Mouse (Mus musculus): ENCODE data around the gene Pigs. TPM values are rescaled to one million over a fixed set of nuclear protein-coding genes. Genes with fewer than 3 reads are reported as not detected.

The Pigs gene
- polyA plus RNA-seq, 2 experiments = 19.6 to 23.5 TPM

DNA sequence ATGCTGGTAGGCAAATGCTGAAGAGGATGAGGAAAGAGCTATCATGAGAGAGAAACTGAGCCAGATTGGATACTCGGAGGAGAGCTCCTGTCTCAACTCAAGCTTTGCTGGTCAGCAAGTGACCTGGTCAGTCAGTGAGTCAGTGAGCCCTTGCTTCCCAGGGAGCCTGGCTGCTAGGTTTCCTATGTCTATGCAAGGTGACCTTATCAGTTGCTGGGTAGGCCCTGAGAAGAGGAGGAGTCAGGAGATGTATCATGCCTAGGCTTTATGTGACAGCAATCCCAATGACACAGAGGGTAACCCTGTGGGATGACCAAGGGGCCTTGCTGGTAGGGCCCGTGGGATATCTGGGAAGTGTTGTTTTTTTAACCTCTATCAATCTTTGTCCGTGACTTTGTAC is 44.0 kb downstream of the Pigs start:
- no peaks in the 10 kb centered on the region for H3K27me3 ChIP-seq (ENCODE audit: control insufficient read depth, insufficient read depth, low read length)
- DNase-seq (ENCODE audit: low read depth in 3 of 3, low spot score in 3 of 3) = no peak
- no peak overlapping the region for H3K4me2 ChIP-seq (ENCODE audit: low read depth)
- H3K36me3 ChIP-seq (replicated peaks; ENCODE audit: control insufficient read depth, insufficient read depth, low read depth) = no peaks in the 10 kb centered on the region
- ATAC-seq (ENCODE audit: insufficient read depth) = no peak
- no peak overlapping the region for H3K9ac ChIP-seq (replicated peaks)
- TF ChIP-seq EP300 (IDR thresholded peaks at IDR 0.05; ENCODE audit: low read depth) (no peak), CTCF (IDR thresholded peaks at IDR 0.05; ENCODE audit: low read depth) (no peak)
- 65% methylated on average over 3 of the region's 3 CpGs for WGBS (ENCODE audit: insufficient replicate concordance)
- H3K4me1 ChIP-seq (replicated peaks; ENCODE audit: control insufficient read depth in 2 of 2, insufficient read depth in 2 of 2, low read length in 1 of 2) = no peaks in the 10 kb centered on the region; a peak in 1 of 4 replicates
- no peak overlapping the region for H3K4me3 ChIP-seq (ENCODE audit: insufficient read depth in 1 of 2, low read depth in 2 of 2, low read length in 2 of 2)
- no peak overlapping the region for H3K27ac ChIP-seq
- no peaks in the 10 kb centered on the region for H3K9me3 ChIP-seq (ENCODE audit: control insufficient read depth, low read length)

DNA sequence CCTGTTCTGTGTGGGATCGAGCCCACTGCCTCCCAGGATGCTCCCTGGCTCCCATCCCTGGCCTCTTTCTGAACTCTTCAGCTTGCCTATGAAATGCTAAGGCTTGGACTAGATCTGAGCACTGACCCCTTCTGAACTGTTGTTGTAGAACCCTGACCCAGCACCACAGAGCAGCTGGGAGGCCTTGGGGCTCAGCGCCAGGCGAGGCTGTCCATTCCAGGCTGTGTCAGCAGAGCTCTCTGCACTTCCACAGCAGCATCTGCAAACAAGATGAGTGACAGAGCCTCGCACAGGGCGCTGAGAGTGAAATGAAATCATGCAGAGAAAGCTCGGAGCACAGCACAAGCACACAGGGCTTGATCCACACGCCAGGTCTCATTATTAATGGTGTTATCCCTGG is 44.4 kb downstream of the Pigs start:
- ATAC-seq (ENCODE audit: insufficient read depth) = no peak
- WGBS (ENCODE audit: insufficient replicate concordance) = 55% methylated on average over 7 of the region's 7 CpGs
- no peaks in the 10 kb centered on the region for H3K36me3 ChIP-seq (replicated peaks; ENCODE audit: control insufficient read depth, insufficient read depth, low read depth)
- H3K4me1 ChIP-seq (replicated peaks; ENCODE audit: control insufficient read depth in 2 of 2, insufficient read depth in 2 of 2, low read length in 1 of 2) = no peaks in the 10 kb centered on the region; a peak in 1 of 4 replicates
- H3K27me3 ChIP-seq (ENCODE audit: control insufficient read depth, insufficient read depth, low read length) = no peaks in the 10 kb centered on the region
- H3K27ac ChIP-seq = no peak overlapping the region
- no peak for TF ChIP-seq EP300 (IDR thresholded peaks at IDR 0.05; ENCODE audit: low read depth)
- TF ChIP-seq CTCF (IDR thresholded peaks at IDR 0.05; ENCODE audit: low read depth) = no peak
- H3K9ac ChIP-seq (replicated peaks) = no peak overlapping the region
- no peak overlapping the region for H3K4me3 ChIP-seq (ENCODE audit: insufficient read depth in 1 of 2, low read depth in 2 of 2, low read length in 2 of 2)
- H3K9me3 ChIP-seq (ENCODE audit: control insufficient read depth, low read length) = no peaks in the 10 kb centered on the region
- H3K4me2 ChIP-seq (ENCODE audit: low read depth) = no peak overlapping the region
- DNase-seq (ENCODE audit: low read depth in 3 of 3, low spot score in 3 of 3) = no peak

DNA sequence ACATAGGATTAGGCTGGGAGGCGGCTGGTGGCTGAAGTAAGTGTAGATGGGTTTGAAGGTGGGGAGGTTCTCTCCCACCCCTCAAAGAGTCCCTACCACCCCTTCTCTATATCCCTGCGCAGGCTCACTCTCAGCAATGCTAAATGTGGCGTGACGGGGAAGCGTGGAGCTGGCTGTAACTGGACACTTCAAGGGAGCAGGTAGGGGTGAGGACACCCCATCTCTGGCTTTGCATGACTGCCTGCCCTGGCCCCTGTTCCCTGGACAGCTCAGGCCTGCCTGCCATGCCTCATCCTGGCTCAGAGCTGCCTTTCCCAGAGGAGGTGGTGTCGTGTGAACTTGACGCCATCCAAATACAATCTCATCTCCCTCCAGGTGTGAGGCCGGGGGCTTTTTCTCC is 45.9 kb downstream of the Pigs start:
- Histone ChIP-seq H3K4me1 (replicated peaks; ENCODE audit: control insufficient read depth in 2 of 2, insufficient read depth in 2 of 2, low read length in 1 of 2) (no peaks in the 10 kb centered on the region; a peak in 1 of 4 replicates), H3K27me3 (ENCODE audit: control insufficient read depth, insufficient read depth, low read length) (no peaks in the 10 kb centered on the region), H3K27ac (no peak overlapping the region), H3K36me3 (replicated peaks; ENCODE audit: control insufficient read depth, insufficient read depth, low read depth) (no peaks in the 10 kb centered on the region), H3K9me3 (ENCODE audit: control insufficient read depth, low read length) (no peaks in the 10 kb centered on the region), H3K4me3 (ENCODE audit: insufficient read depth in 1 of 2, low read depth in 2 of 2, low read length in 2 of 2) (no peak overlapping the region), H3K9ac (replicated peaks) (no peak overlapping the region), H3K4me2 (ENCODE audit: low read depth) (no peak overlapping the region)
- 73% methylated on average over 8 of the region's 8 CpGs for WGBS (ENCODE audit: insufficient replicate concordance)
- TF ChIP-seq EP300 (IDR thresholded peaks at IDR 0.05; ENCODE audit: low read depth) (no peak), CTCF (IDR thresholded peaks at IDR 0.05; ENCODE audit: low read depth) (no peak)
- ATAC-seq (ENCODE audit: insufficient read depth) (no peak), DNase-seq (ENCODE audit: low read depth in 3 of 3, low spot score in 3 of 3) (no peak)

DNA sequence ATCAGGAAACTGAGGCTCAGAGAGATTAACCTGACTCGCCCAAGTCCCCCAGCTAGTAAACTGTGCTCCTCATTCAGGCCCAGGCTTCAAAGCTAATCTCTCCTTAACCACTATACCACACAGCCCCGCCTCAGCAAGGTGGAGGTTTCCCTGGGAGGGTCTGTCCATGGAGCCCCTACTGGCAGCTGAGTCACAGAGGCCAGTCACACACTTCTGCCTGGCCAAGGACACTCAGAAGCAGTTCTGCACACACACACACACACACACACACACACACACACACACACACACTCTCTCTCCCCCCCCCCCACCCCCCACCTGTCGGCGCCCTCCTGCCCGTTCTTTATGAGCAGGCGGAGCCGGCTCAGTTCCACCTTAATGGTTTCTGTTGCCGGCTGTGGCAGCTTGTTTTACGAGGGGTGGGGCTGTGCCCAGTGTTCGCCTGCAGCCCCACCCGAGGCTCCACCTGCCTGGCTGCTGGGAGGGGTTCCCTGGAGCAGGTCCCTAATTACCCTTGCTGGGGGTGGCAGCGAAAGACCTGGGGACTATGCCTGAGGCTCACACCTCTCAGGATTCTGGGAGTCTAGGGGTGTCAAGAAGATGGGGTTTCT is 49.4 kb downstream of the Pigs start:
- ATAC-seq (ENCODE audit: insufficient read depth) = no peak
- Histone ChIP-seq H3K4me3 (ENCODE audit: insufficient read depth in 1 of 2, low read depth in 2 of 2, low read length in 2 of 2) (no peak overlapping the region), H3K36me3 (replicated peaks; ENCODE audit: control insufficient read depth, insufficient read depth, low read depth) (no peaks in the 10 kb centered on the region), H3K9ac (replicated peaks) (no peak overlapping the region), H3K4me2 (ENCODE audit: low read depth) (no peak overlapping the region), H3K9me3 (ENCODE audit: control insufficient read depth, low read length) (no peaks in the 10 kb centered on the region), H3K4me1 (replicated peaks; ENCODE audit: control insufficient read depth in 2 of 2, insufficient read depth in 2 of 2, low read length in 1 of 2) (no peaks in the 10 kb centered on the region; a peak in 1 of 4 replicates), H3K27ac (no peak overlapping the region), H3K27me3 (ENCODE audit: control insufficient read depth, insufficient read depth, low read length) (no peaks in the 10 kb centered on the region)
- WGBS (ENCODE audit: insufficient replicate concordance) = 39% methylated on average over 12 of the region's 12 CpGs
- DNase-seq (ENCODE audit: low read depth in 3 of 3, low spot score in 3 of 3) = no peak
- TF ChIP-seq EP300 (IDR thresholded peaks at IDR 0.05; ENCODE audit: low read depth) (no peak), CTCF (IDR thresholded peaks at IDR 0.05; ENCODE audit: low read depth) (no peak)

DNA sequence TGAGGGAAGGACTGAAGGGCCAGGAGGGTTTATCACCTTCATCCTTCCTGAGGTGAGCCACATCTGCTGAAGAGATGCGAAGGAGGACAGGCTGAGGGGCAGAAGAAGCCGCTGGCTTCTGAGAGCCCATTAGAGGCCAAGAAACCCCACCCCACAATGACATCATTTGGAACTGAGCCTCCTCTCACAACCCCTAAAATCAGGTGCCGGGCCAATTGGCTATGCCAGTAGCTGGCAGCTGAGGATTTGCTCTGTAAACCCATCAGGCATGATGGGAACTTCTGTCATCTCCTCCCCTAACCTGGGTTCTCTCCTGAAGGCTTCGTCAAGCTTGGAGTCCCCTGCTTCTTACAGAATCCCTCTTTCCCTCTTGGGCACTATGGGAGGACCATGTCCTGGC is 52.1 kb downstream of the Pigs start:
- Histone ChIP-seq H3K4me2 (ENCODE audit: low read depth) (no peak overlapping the region), H3K9me3 (ENCODE audit: control insufficient read depth, low read length) (no peaks in the 10 kb centered on the region), H3K9ac (replicated peaks) (no peak overlapping the region), H3K4me3 (ENCODE audit: insufficient read depth in 1 of 2, low read depth in 2 of 2, low read length in 2 of 2) (no peak overlapping the region), H3K27me3 (ENCODE audit: control insufficient read depth, insufficient read depth, low read length) (no peaks in the 10 kb centered on the region), H3K4me1 (replicated peaks; ENCODE audit: control insufficient read depth in 2 of 2, insufficient read depth in 2 of 2, low read length in 1 of 2) (no peaks in the 10 kb centered on the region; a peak in 1 of 4 replicates), H3K27ac (no peak overlapping the region), H3K36me3 (replicated peaks; ENCODE audit: control insufficient read depth, insufficient read depth, low read depth) (no peaks in the 10 kb centered on the region)
- ATAC-seq (ENCODE audit: insufficient read depth) = no peak
- TF ChIP-seq CTCF (IDR thresholded peaks at IDR 0.05; ENCODE audit: low read depth) (no peak), EP300 (IDR thresholded peaks at IDR 0.05; ENCODE audit: low read depth) (no peak)
- no peak for DNase-seq (ENCODE audit: low read depth in 3 of 3, low spot score in 3 of 3)
- 63% methylated on average over 4 of the region's 4 CpGs for WGBS (ENCODE audit: insufficient replicate concordance)

All from liver, embryonic 14.5 days (tissue).